Mouse (Mus musculus) monocyte, adult 59 days (primary cell): Measurements from ENCODE around the gene Cript. TPM values are rescaled to one million over a fixed set of nuclear protein-coding genes. Genes with fewer than 3 reads are reported as not detected.

ENCODE experiments used
- total RNA-seq, 2 experiments: library from RNA; stranded (reverse); gene quantifications; one replicate each; pipeline ENCODE4 v1.2.4; 2023

Gene Cript
- total RNA-seq: 10 to 100 TPM; 51.6 to 53.1 TPM

DNA sequence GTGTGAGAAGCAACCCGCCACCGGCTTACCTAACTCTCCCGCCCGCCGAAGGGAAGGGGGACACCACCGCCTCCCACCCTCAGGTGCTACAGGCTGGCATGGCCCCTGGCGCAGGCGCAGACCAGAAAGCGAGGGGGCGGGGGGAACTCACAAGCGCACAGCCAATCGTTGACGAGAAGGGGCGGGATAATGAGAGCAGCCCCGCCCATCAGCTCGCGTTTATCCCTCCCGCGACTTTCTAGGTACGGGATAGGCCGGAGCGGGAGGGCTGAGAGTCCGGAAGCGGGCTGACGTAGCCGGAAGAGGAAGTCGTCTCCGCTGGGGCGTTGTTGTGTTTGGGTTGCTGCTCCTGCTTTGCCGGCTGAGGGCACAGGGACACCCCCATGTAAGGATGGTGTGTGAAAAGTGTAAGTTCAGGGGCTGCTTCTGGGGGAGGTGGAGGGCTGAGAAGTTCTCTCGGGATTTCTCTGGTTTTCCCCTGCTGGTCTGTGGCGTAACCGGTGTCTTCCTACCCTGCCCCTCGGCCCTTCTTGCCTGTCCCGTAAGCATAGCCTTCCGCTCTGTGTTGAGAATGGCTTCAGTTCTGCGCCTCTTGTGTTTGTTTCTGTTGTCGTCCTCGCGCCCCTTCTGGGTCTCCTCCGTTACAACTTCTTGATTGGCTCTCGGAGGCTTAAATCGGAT lies at the start of gene Cript, which contains the start of gene Pigf:
TSS of gene Cript (plus strand) at position 282 of the 681 bp plus-strand sequence.
TSS of gene Pigf (minus strand) at position 138 of the 681 bp plus-strand sequence.

Other genes starting within 250 kb of the Cript start
- gene Tmem247, start 108.2 kb upstream of the Cript start, total RNA-seq: not detected
- gene Atp6v1e2, start 77.7 kb upstream of the Cript start, total RNA-seq: not detected
- 10 to 100 TPM; 74.5 to 77.9 TPM for gene Rhoq, start 62.5 kb upstream of the Cript start, total RNA-seq
- 10 to 100 TPM; 12.7 to 16.3 TPM for gene Pigf, start 144 bp upstream of the Cript start, total RNA-seq
- gene Socs5, start 82.1 kb downstream of the Cript start, total RNA-seq: 10 to 100 TPM; 22.1 to 23.3 TPM
- gene Mcfd2, start 240.4 kb downstream of the Cript start, total RNA-seq: 10 to 100 TPM; 46.3 to 51.5 TPM